Mouse (Mus musculus) midbrain, embryonic 10.5 days (tissue): ENCODE measurements around the gene Hacd2. TPM values are rescaled to one million over a fixed set of nuclear protein-coding genes. Genes with fewer than 3 reads are reported as not detected.

Experiments used
- DNase-seq: peaks from one replicate; pipeline ENCODE4 v3.0.0-alpha.2; 2017; ENCODE audit warnings: low spot score
- H3K27ac ChIP-seq: fragments of 300-500 bp; sonication (generic); replicated peaks from 2 replicates; pipeline ENCODE4 v1.5.1; 2016; ENCODE audit warnings: mild to moderate bottlenecking
- H3K27me3 ChIP-seq: fragments of 300-500 bp; sonication (generic); 2 replicates; pipeline ENCODE4 v1.6.1; 2016; ENCODE audit warnings: low read depth, mild to moderate bottlenecking; ENCODE audit not compliant: poor library complexity, severe bottlenecking
- H3K36me3 ChIP-seq: fragments of 300-500 bp; sonication (generic); 2 replicates; pipeline ENCODE4 v1.6.1; 2016; ENCODE audit warnings: mild to moderate bottlenecking, moderate library complexity
- H3K4me1 ChIP-seq: fragments of 300-500 bp; sonication (generic); 2 replicates; pipeline ENCODE4 v1.6.1; 2016
- H3K4me3 ChIP-seq: fragments of 300-500 bp; sonication (generic); 2 replicates; pipeline ENCODE4 v1.5.1; 2016; ENCODE audit warnings: mild to moderate bottlenecking, moderate library complexity
- H3K9me3 ChIP-seq: fragments of 300-500 bp; sonication (generic); replicated peaks from 2 replicates; pipeline ENCODE4 v1.6.1; 2016; ENCODE audit warnings: mild to moderate bottlenecking
- WGBS: fragments of 180-500 bp; shearing (Covaris S2); methylation state at CpG from one replicate; pipeline ENCODE4 v1.1.7; 2016; 5-methylcytosine and 5-hydroxymethylcytosine counted together
- polyA plus RNA-seq: library from polyadenylated mRNA; unstranded; fragments of >200 nt; fragmentation: Nextera tagmentation; extraction: Ambion mirVana; gene quantifications from 2 replicates; pipeline ENCODE4 v1.2.1, GENCODE M21; 2016

Gene Hacd2
- polyA plus RNA-seq, 1 experiment from 2014 or later: 79.0 TPM

DNA sequence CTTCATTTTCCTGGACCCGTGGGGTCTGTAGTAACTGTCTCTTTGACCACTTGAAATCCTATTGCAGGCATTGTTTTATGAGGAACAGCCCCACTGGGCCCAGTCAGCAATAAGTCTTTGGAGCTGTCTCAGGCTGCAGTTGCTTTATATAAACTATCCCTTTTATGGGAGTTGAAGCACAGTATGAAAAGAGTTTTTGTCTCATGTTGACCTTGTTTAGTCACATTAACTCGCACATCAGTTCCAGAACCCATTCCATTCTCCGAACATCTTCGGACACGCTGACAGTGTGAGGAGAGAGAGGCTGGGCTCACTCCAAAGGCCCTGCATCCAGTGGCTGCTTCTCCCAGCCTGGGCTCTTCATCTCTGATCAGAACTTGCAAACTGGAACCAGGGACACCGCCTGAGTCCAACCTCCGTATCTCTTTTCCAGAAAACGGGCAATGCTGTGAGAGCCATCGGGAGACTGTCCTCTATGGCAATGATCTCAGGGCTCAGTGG is 27.5 kb upstream of the Hacd2 start:
- WGBS: 87% methylated on average over 9 of the region's 9 CpGs
- H3K36me3 ChIP-seq: no peaks in the 10 kb centered on the region
- no peak for DNase-seq
- peaks cover 8% of the 10 kb centered on the region for H3K4me1 ChIP-seq
- H3K27ac ChIP-seq: no peak overlapping the region
- no peaks in the 10 kb centered on the region for H3K9me3 ChIP-seq
- H3K27me3 ChIP-seq: peaks cover 5% of the 10 kb centered on the region; the same call in 1 of the 2 replicates
- H3K4me3 ChIP-seq: no peak overlapping the region

DNA sequence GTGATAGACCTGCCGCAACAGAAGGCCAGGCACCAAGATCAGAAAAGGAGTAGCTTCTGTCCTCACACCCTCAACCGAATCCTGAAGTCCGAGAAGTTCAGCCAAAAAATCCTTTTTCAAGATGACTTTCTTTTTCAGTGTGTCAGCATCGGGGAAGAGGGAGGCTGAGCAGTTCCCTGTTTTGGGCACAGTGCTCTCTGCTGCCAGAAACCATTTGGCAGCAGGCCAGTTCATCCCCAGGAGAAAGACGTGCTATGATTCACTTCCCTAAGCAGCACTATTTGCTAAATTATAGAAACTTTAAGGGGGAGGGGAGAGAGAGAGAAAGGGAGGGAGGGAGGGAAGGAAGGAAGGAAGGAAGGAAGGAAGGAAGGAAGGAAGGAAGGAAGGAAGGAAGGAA is 26.1 kb upstream of the Hacd2 start:
- Histone ChIP-seq H3K36me3 (no peaks in the 10 kb centered on the region), H3K27ac (no peak overlapping the region), H3K4me1 (peaks cover 19% of the 10 kb centered on the region), H3K4me3 (no peak overlapping the region), H3K9me3 (no peaks in the 10 kb centered on the region), H3K27me3 (peaks cover 10% of the 10 kb centered on the region)
- WGBS: 85% methylated on average over 5 of the region's 5 CpGs
- no peak for DNase-seq

DNA sequence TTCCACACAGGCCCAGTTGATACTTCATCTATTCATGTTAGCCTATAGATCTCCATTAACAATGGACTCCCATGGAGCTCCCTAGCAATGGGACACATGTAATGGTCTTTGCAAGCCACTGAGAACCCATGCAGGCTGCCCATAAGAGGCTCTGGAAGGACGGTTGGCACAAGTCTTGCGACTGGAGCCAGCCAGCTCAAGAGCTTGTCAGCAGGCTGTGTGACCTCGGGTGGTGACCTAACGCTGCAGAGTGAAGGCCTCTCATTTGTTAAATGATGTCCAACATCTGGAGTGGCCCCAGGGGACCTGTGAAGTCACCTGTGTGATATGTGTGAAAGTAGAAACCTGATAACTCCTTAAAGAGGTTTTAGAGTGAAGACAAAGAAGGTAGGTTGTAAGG is 25.2 kb upstream of the Hacd2 start:
- no peak for DNase-seq
- Histone ChIP-seq H3K4me1 (peaks cover 24% of the 10 kb centered on the region), H3K36me3 (no peaks in the 10 kb centered on the region), H3K27ac (no peak overlapping the region), H3K9me3 (no peaks in the 10 kb centered on the region), H3K4me3 (no peak overlapping the region), H3K27me3 (peaks cover 10% of the 10 kb centered on the region)
- 71% methylated on average over 4 of the region's 4 CpGs for WGBS

DNA sequence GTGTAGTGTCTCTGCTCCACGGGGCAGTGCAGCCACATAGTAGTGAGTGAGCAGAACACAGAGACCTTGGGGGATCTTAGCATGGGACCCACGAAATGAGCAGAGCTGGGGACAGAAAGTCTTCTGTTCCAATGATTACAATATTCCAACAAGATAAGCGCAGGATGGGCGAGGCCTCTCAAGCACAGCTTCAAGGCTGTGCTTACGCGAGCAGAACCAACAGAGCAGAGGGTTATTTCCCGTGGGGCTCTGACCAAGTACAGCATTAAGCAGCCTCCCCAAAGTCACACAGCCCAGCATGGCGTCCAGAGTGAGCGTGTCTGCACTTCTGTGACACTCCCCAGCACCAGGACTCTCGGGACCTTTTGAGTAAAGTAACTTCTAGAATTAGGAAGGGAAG is 24.7 kb upstream of the Hacd2 start:
- H3K36me3 ChIP-seq: no peaks in the 10 kb centered on the region
- H3K9me3 ChIP-seq: no peaks in the 10 kb centered on the region
- no peak overlapping the region for H3K4me3 ChIP-seq
- no peak for DNase-seq
- H3K27me3 ChIP-seq: peaks cover 10% of the 10 kb centered on the region
- no peak overlapping the region for H3K27ac ChIP-seq
- peaks cover 24% of the 10 kb centered on the region for H3K4me1 ChIP-seq
- WGBS: 76% methylated on average over 10 of the region's 10 CpGs

DNA sequence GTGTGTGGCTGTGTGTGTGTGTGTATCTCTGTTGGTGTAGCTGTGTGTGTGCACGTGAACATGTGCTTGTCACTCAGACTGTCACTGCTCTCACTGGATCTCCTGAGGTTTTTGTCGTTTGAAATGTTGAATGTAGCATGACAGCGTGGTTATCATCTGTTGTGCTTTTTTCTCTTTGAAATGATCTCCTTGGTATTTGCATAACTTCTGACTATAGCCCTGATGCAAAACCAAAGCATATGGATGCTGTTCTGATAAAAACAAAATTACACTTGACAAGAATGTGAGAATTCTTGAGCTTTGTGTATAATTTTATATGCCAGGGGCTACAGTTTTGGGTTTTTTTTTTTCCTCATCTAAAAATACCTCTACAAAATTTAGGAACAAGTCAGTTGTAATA is 23.2 kb upstream of the Hacd2 start:
- Histone ChIP-seq H3K27me3 (peaks cover 10% of the 10 kb centered on the region), H3K4me3 (no peak overlapping the region), H3K27ac (no peak overlapping the region), H3K4me1 (peaks cover 24% of the 10 kb centered on the region), H3K36me3 (no peaks in the 10 kb centered on the region), H3K9me3 (no peaks in the 10 kb centered on the region)
- 83% methylated on average over 3 of the region's 3 CpGs for WGBS
- DNase-seq: no peak

DNA sequence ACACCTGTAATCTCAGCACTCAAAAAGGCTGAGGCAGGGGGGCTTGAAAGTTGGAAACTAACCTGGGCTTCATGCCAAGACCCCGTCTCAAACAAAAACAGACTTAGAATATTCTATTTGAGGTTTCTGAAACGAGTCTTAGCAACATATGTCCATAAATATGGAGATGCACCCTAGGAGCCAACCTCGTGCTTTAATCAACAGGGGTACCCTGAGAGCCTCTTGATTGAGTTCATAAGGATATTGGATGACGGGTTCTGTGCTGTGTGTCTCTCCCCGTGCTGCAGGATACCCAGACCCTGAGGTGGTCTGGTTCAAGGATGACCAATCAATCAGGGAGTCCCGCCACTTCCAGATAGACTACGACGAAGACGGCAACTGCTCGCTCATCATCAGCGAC is 22.2 kb upstream of the Hacd2 start:
- Histone ChIP-seq H3K4me1 (peaks cover 16% of the 10 kb centered on the region), H3K27ac (no peak overlapping the region), H3K36me3 (no peaks in the 10 kb centered on the region), H3K4me3 (no peak overlapping the region), H3K27me3 (peaks cover 10% of the 10 kb centered on the region), H3K9me3 (no peaks in the 10 kb centered on the region)
- no peak for DNase-seq
- WGBS: 49% methylated on average over 11 of the region's 11 CpGs

DNA sequence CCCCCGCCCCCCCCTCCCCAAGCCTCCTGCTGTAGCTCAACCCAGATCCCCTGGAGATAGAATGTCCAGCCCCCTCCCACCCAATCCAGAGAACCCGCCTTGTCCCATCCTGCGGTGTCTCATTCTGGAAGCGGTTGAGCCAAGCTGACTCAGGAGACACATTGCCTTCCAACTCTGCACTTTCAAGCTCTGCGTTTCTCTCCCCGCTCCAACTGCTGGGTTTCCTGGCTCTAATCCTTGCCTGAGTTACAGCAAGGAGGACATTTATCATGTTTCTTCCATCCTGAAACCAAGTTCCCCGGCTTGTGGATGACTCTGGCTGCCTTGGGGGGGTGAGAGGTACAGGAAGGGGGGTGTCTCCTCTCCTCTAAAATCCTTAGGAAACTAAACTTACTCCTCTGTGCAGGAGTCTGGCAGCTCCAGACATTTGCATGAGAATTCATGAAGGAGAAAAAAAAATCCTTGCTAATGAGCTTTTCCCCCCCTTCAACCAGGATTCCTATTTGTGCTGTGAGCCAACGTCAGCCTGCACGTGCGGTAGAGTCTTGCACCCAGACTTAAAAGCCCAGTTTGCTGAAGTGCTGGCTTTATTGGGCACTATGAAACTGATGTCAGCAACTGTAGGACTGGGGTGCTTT is 21.2 kb upstream of the Hacd2 start:
- WGBS: 10% methylated on average over 10 of the region's 10 CpGs
- no peak for DNase-seq
- Histone ChIP-seq H3K4me1 (peaks cover 16% of the 10 kb centered on the region), H3K9me3 (no peaks in the 10 kb centered on the region), H3K4me3 (peak overlapping the region; percentile 22), H3K27me3 (peaks cover 10% of the 10 kb centered on the region), H3K27ac (0 out of 2 replicates have a peak overlapping the region, but pooled peaks have one; percentile 30), H3K36me3 (no peaks in the 10 kb centered on the region)

DNA sequence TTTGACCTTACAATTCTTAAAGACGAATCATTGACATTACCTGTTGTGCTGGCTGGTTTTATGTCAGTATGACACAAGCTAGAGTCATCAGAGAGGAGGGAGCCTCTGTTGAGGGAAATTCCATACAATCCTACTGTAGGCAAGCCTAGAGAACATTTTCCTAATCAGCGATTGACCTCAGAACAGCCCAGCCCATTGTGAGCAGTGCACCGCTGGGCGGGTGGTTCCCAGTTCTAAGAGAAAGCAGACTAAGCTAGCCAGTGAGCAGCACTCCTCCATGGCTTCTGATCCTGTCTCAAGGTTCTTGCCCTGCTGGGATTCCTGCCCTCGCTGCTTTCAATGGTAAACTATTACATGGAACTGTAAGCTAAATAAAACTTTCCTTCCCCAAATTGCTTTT is 17.9 kb upstream of the Hacd2 start:
- peaks cover 5% of the 10 kb centered on the region; the same call in 1 of the 2 replicates for H3K27me3 ChIP-seq
- no peak for DNase-seq
- peaks cover 16% of the 10 kb centered on the region for H3K4me1 ChIP-seq
- H3K9me3 ChIP-seq: no peaks in the 10 kb centered on the region
- H3K4me3 ChIP-seq: no peak overlapping the region
- no peak overlapping the region for H3K27ac ChIP-seq
- H3K36me3 ChIP-seq: no peaks in the 10 kb centered on the region
- WGBS: 78% methylated on average over 5 of the region's 5 CpGs

DNA sequence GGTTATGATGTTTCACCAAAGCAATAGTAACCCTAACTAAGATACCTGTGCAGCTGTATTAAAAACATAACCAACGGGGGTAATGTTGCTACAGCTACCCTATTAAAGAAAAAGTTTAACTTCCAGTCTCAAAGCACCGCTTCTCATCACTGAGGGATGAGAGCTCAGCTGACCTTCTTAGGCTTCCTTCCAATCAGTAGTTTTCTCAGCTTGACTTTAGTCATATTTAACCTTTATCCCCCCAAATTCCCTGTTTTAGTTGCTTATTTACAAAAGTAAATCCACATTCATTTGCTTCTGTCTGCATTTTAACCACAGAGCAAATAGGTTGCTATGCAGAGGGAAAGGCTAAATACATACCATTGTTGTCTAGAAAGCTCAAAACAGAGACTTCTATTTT is 17.5 kb upstream of the Hacd2 start:
- no peak overlapping the region for H3K4me3 ChIP-seq
- no peak for DNase-seq
- H3K27me3 ChIP-seq: peaks cover 5% of the 10 kb centered on the region; the same call in 1 of the 2 replicates
- H3K4me1 ChIP-seq: peaks cover 16% of the 10 kb centered on the region
- WGBS: 94% methylated on average over 2 of the region's 2 CpGs
- no peaks in the 10 kb centered on the region for H3K9me3 ChIP-seq
- no peaks in the 10 kb centered on the region for H3K36me3 ChIP-seq
- H3K27ac ChIP-seq: no peak overlapping the region

DNA sequence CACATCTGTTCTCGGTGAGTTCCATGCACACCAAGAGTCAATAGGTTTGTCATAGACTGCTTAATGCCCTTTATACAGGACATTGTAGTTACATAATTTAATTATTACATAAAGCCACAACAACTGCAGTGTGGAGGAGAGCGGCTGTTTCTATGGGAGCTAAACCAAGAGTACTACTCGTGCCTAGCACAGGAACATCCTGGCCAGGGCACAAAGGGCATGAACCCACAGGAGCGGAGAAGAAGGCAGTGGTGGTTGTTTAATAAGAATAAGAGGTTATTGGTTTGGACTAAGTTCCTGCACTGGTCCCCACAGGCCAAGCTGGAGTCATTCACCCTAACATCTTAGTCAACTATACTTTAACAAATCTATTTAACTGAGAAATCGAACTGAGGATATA is 16.0 kb upstream of the Hacd2 start:
- H3K36me3 ChIP-seq: no peaks in the 10 kb centered on the region
- no peaks in the 10 kb centered on the region for H3K27me3 ChIP-seq
- DNase-seq: no peak
- H3K4me3 ChIP-seq: no peak overlapping the region
- H3K9me3 ChIP-seq: no peaks in the 10 kb centered on the region
- no peak overlapping the region for H3K27ac ChIP-seq
- peaks cover 3% of the 10 kb centered on the region for H3K4me1 ChIP-seq
- 93% methylated on average over 5 of the region's 5 CpGs for WGBS

DNA sequence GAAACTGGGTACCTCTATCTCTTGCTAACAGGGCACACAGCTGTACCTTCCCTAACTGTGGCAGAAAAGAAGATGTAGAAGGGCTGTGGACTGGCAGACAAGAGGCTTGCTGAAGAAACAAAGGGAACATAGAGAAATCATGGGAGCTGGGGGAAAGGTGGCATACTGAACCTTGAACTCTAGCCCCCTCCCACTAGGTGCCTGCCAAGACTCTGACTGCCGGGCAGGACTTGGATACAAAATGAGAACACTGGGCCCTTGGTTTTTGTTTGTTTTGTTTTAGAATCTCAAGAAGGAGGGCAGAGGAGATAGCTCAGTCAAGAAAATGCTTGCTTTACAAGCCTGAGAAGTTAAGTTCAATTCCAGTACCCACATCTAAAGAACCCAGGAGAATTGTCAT is 14.9 kb upstream of the Hacd2 start:
- no peak overlapping the region for H3K4me3 ChIP-seq
- 69% methylated on average over 1 of the region's 1 CpGs for WGBS
- no peaks in the 10 kb centered on the region for H3K36me3 ChIP-seq
- H3K4me1 ChIP-seq: no peaks in the 10 kb centered on the region
- H3K27ac ChIP-seq: no peak overlapping the region
- no peaks in the 10 kb centered on the region for H3K9me3 ChIP-seq
- DNase-seq: no peak
- H3K27me3 ChIP-seq: no peaks in the 10 kb centered on the region

DNA sequence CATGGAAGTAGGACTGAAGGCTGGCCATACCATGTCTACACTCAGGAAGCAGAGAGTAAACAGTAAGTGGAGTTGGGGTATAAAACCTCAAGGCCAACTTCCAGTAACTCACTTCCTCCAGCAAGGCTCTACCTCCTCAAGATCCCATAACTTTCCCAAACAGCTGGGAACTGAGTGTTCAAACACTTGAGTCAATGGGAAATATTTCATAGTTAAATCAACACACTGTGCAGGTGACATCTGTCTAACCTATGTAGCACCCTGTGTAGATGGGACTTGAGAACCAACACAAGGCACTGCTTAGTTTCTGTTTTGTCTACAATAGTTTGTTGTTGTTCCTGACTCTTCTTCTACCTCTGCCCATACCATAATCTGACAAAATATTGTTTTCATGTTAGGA is 13.8 kb upstream of the Hacd2 start:
- Histone ChIP-seq H3K27me3 (no peaks in the 10 kb centered on the region), H3K27ac (no peak overlapping the region), H3K4me3 (no peak overlapping the region), H3K36me3 (no peaks in the 10 kb centered on the region), H3K4me1 (no peaks in the 10 kb centered on the region), H3K9me3 (no peaks in the 10 kb centered on the region)
- DNase-seq: no peak

DNA sequence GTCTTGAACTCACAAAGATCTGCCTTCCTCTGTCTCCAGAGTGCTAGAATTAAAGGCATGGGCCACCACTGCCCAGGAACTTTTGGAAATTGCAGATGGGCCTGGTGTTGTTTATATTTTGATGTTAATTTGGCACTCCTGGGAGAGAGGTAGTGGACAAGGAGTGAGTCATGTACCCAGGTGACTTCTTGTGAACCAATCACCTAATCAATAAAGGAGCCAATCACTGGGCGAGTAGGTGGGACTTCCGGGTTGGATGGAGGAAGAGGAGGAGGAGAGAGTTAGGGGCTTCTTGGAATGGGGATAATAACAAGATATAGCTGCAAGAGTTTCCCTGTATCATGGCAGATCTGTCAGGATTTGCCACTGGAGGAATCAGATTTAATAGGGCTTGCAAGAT is 8.7 kb upstream of the Hacd2 start:
- H3K4me1 ChIP-seq: no peaks in the 10 kb centered on the region
- 85% methylated on average over 2 of the region's 2 CpGs for WGBS
- DNase-seq: no peak
- no peak overlapping the region for H3K27ac ChIP-seq
- peaks cover 12% of the 10 kb centered on the region for H3K27me3 ChIP-seq
- no peaks in the 10 kb centered on the region for H3K36me3 ChIP-seq
- H3K9me3 ChIP-seq: 0 out of 2 replicates have a peak, but pooled peaks cover 5% of the 10 kb centered on the region
- H3K4me3 ChIP-seq: no peak overlapping the region
